Comparison of ENCODE assay signal across 27 mouse cellular contexts in the genomic region with DNA sequence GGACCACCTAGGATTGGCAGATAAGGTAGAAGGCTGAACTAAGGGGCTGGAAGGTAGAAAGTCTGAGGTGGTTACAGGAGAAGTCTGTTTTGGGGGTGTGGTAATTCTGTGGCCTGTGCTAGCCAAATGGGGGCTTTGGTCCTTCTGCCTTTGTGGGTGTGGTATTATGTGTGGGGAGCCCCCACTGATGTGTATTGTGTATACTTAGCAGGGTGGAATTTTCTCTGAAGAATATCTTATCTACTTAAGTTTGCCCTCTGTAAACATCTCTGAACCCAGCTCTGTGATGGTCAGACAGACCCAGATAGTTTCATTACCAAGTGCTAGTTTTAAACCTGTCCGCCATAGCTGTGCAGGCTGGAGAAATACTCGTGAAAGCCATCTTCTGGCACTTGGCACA.
DNase-seq lines count a peak whose midpoint lies in the region; ATAC-seq lines count a peak whose summit lies in the region.
"Had no signal": no experiment of that assay in that cellular context is flagged by ENCODE, and none has a peak within 500 bp of the region (broad histone marks: within the 10 kb centered on the region; RNA-seq: fewer than 3 reads in every experiment).

No protein-coding gene starts in this region.

- H3K4me2 ChIP-seq in intestine, embryonic 15.5 days (replicated peaks) = no peak overlapping the region
- H3K4me2 ChIP-seq in intestine, embryonic 16.5 days (ENCODE audit: low read depth, low read length) = no peak overlapping the region
- H3K4me2 ChIP-seq in stomach, embryonic 15.5 days = no peak overlapping the region
- no peak overlapping the region for H3K4me2 ChIP-seq in forebrain, embryonic 13.5 days
- H3K4me2 ChIP-seq: embryonic facial prominence, embryonic 13.5 days; forebrain, embryonic 12.5 days; heart, embryonic 13.5 days; hindbrain, embryonic 13.5 days had no signal

- no peak overlapping the region for H3K27ac ChIP-seq in intestine, embryonic 15.5 days
- no peak overlapping the region for H3K27ac ChIP-seq in intestine, embryonic 16.5 days (ENCODE audit: low read length)
- H3K27ac ChIP-seq in stomach, embryonic 15.5 days = no peak overlapping the region
- H3K27ac ChIP-seq in forebrain, embryonic 13.5 days = no peak overlapping the region
- H3K27ac ChIP-seq: embryonic facial prominence, embryonic 13.5 days; forebrain, embryonic 12.5 days; gastrocnemius, adult 2 months; heart, embryonic 13.5 days; hindbrain, embryonic 10.5 days; hindbrain, embryonic 13.5 days had no signal

- no peak overlapping the region for H3K9ac ChIP-seq in intestine, embryonic 15.5 days
- H3K9ac ChIP-seq in intestine, embryonic 16.5 days (ENCODE audit: low read depth, low read length) = no peak overlapping the region
- H3K9ac ChIP-seq in stomach, embryonic 15.5 days = no peak overlapping the region
- H3K9ac ChIP-seq in forebrain, embryonic 13.5 days = no peak overlapping the region
- H3K9ac ChIP-seq: embryonic facial prominence, embryonic 13.5 days; forebrain, embryonic 12.5 days; heart, embryonic 13.5 days; hindbrain, embryonic 13.5 days had no signal

- peak; percentile 46 for DNase-seq in heart, adult 11 months
- DNase-seq in heart, postnatal 4 days = no peak
- DNase-seq: adrenal gland, postnatal 10 days; adrenal gland, postnatal 36 days; B cell, adult 2 months; cerebellum, adult 18-20 months; cerebellum, adult 9-10 months; cerebellum, postnatal 14 days; gastrocnemius, adult 2 months; gastrocnemius, postnatal 14 days; heart, adult 18-20 months had no signal

- H3K36me3 ChIP-seq in intestine, embryonic 15.5 days = no peaks in the 10 kb centered on the region
- H3K36me3 ChIP-seq in intestine, embryonic 16.5 days (ENCODE audit: control insufficient read depth, insufficient read depth, low read length) = no peaks in the 10 kb centered on the region
- 0 out of 2 replicates have a peak, but pooled peaks cover 7% of the 10 kb centered on the region for H3K36me3 ChIP-seq in stomach, embryonic 15.5 days
- no peaks in the 10 kb centered on the region; the same call in 1 of the 2 replicates for H3K36me3 ChIP-seq in forebrain, embryonic 13.5 days (ENCODE audit: poor library complexity, severe bottlenecking)
- H3K36me3 ChIP-seq: forebrain, embryonic 12.5 days; hindbrain, embryonic 10.5 days; hindbrain, embryonic 13.5 days had no signal

- ATAC-seq in intestine, embryonic 15.5 days = 0 out of 2 replicates have a peak, but pooled peaks have one; percentile 24
- ATAC-seq in intestine, embryonic 16.5 days = no peak
- peak; percentile 86 for ATAC-seq in stomach, embryonic 15.5 days (ENCODE audit: insufficient read depth, low FRiP score, low read depth)
- ATAC-seq in megakaryocyte, adult 5-6 weeks (ENCODE audit: poor library complexity, severe bottlenecking) = no peak
- ATAC-seq in forebrain, embryonic 13.5 days = no peak
- ATAC-seq: forebrain, embryonic 16.5 days; hindbrain, embryonic 16.5 days; Patski had no signal

- H3K27me3 ChIP-seq in intestine, embryonic 15.5 days (replicated peaks) = no peaks in the 10 kb centered on the region
- H3K27me3 ChIP-seq in intestine, embryonic 16.5 days (replicated peaks; ENCODE audit: control insufficient read depth, insufficient read depth, low read length) = no peaks in the 10 kb centered on the region
- H3K27me3 ChIP-seq in stomach, embryonic 15.5 days (replicated peaks) = no peaks in the 10 kb centered on the region
- H3K27me3 ChIP-seq in forebrain, embryonic 13.5 days = no peaks in the 10 kb centered on the region
- H3K27me3 ChIP-seq: CH12.LX; embryonic facial prominence, embryonic 13.5 days; forebrain, embryonic 12.5 days; heart, embryonic 13.5 days; hindbrain, embryonic 13.5 days; Patski had no signal

- no peak overlapping the region for H3K4me3 ChIP-seq in intestine, embryonic 15.5 days (replicated peaks)
- no peak overlapping the region for H3K4me3 ChIP-seq in intestine, embryonic 16.5 days (ENCODE audit: low read length)
- H3K4me3 ChIP-seq in stomach, embryonic 15.5 days (replicated peaks) = no peak overlapping the region
- H3K4me3 ChIP-seq in forebrain, embryonic 13.5 days = no peak overlapping the region
- H3K4me3 ChIP-seq: embryonic facial prominence, embryonic 13.5 days; erythroblast, embryonic 14.5 days; forebrain, embryonic 12.5 days; gastrocnemius, adult 2 months; heart, embryonic 13.5 days; hindbrain, embryonic 10.5 days; hindbrain, embryonic 13.5 days had no signal

- 68% methylated on average over 2 of the region's 2 CpGs for WGBS in intestine, embryonic 15.5 days
- WGBS in intestine, embryonic 16.5 days = 74% methylated on average over 2 of the region's 2 CpGs
- 64% methylated on average over 2 of the region's 2 CpGs for WGBS in stomach, embryonic 15.5 days
- WGBS in forebrain, embryonic 13.5 days = 70% methylated on average over 2 of the region's 2 CpGs

- H3K9me3 ChIP-seq in intestine, embryonic 15.5 days = no peaks in the 10 kb centered on the region
- no peaks in the 10 kb centered on the region for H3K9me3 ChIP-seq in intestine, embryonic 16.5 days (ENCODE audit: control insufficient read depth, low read length)
- H3K9me3 ChIP-seq in stomach, embryonic 15.5 days = no peaks in the 10 kb centered on the region
- H3K9me3 ChIP-seq in forebrain, embryonic 13.5 days (replicated peaks) = no peaks in the 10 kb centered on the region
- H3K9me3 ChIP-seq: embryonic facial prominence, embryonic 13.5 days; forebrain, embryonic 12.5 days; G1E; heart, embryonic 13.5 days; hindbrain, embryonic 10.5 days; hindbrain, embryonic 13.5 days had no signal

- H3K4me1 ChIP-seq in intestine, embryonic 15.5 days (replicated peaks) = no peaks in the 10 kb centered on the region
- H3K4me1 ChIP-seq in intestine, embryonic 16.5 days (ENCODE audit: control insufficient read depth, insufficient read depth, low read length) = no peaks in the 10 kb centered on the region
- H3K4me1 ChIP-seq in stomach, embryonic 15.5 days = no peaks in the 10 kb centered on the region
- no peaks in the 10 kb centered on the region; the same call in 1 of the 2 replicates for H3K4me1 ChIP-seq in forebrain, embryonic 13.5 days
- H3K4me1 ChIP-seq: hindbrain, embryonic 13.5 days had no signal

Comparison
In these comparisons a context has a peak if more than half of its experiments do, and no peak if none do; other contexts are left out.
1. ATAC-seq: peak in intestine, embryonic 15.5 days (single experiment) and stomach, embryonic 15.5 days (single experiment); none in intestine, embryonic 16.5 days (single experiment), megakaryocyte, adult 5-6 weeks (single experiment) and forebrain, embryonic 13.5 days (single experiment).